Mouse (Mus musculus) 3134 (cell line): ENCODE measurements around the gene Metap1.
A peak's percentile ranks its signal among the peaks of the same experiment; 100 is the strongest.

Experiments used
- DNase-seq: peaks from one replicate; pipeline ENCODE4 v3.0.0-alpha.2; 2011; ENCODE audit warnings: low spot score; ENCODE audit not compliant: insufficient read length; ENCODE audit errors: extremely low read depth

Metap1 gene

GRCm38 (mm10) chr3:138454711-138455435, 34.4 kb downstream of the Metap1 start:
- no peak for DNase-seq

GRCm38 (mm10) chr3:138454234-138454633, 35.1 kb downstream of the Metap1 start:
- DNase-seq: no peak

GRCm38 (mm10) chr3:138452169-138452568, 37.1 kb downstream of the Metap1 start:
- DNase-seq: no peak

- DNase-seq: no peak
Observed at GRCm38 (mm10) chr3:138448077-138448860, 41.0 kb downstream of the Metap1 start.

- no peak for DNase-seq
Observed at GRCm38 (mm10) chr3:138443465-138443771, 45.9 kb downstream of the Metap1 start.

- peak; percentile 94 for DNase-seq
Observed at GRCm38 (mm10) chr3:138442612-138443464, 46.5 kb downstream of the Metap1 start, which contains the start of gene Adh5. Adh5 (plus strand) TSS chr3:138443093.

- DNase-seq: no peak
Observed at GRCm38 (mm10) chr3:138442203-138442602, 47.1 kb downstream of the Metap1 start.

GRCm38 (mm10) chr3:138438716-138439115, 50.6 kb downstream of the Metap1 start:
- DNase-seq: no peak

GRCm38 (mm10) chr3:138431835-138432234, 57.5 kb downstream of the Metap1 start:
- no peak for DNase-seq

GRCm38 (mm10) chr3:138430360-138430976, 58.8 kb downstream of the Metap1 start:
- DNase-seq: no peak

- no peak for DNase-seq
Observed at GRCm38 (mm10) chr3:138424247-138424646, 65.1 kb downstream of the Metap1 start.

- no peak for DNase-seq
Observed at GRCm38 (mm10) chr3:138423664-138424063, 65.7 kb downstream of the Metap1 start.

GRCm38 (mm10) chr3:138420385-138420784, 68.9 kb downstream of the Metap1 start:
- no peak for DNase-seq

- DNase-seq: no peak
Observed at GRCm38 (mm10) chr3:138419369-138419768, 69.9 kb downstream of the Metap1 start.

- DNase-seq: no peak
Observed at GRCm38 (mm10) chr3:138415121-138415690, 74.1 kb downstream of the Metap1 start, which contains the start of gene Adh4. Adh4 (plus strand) TSS chr3:138415466.

- no peak for DNase-seq
Observed at GRCm38 (mm10) chr3:138410211-138410610, 79.1 kb downstream of the Metap1 start.

GRCm38 (mm10) chr3:138409585-138409984, 79.7 kb downstream of the Metap1 start:
- no peak for DNase-seq
